Mouse (Mus musculus): Measurements from ENCODE around the gene Bbs9. TPM values are rescaled to one million over a fixed set of nuclear protein-coding genes. Genes with fewer than 3 reads are reported as not detected.

The Bbs9 gene
- polyA plus RNA-seq, 1 experiment from 2014 or later = 15.5 TPM

DNA sequence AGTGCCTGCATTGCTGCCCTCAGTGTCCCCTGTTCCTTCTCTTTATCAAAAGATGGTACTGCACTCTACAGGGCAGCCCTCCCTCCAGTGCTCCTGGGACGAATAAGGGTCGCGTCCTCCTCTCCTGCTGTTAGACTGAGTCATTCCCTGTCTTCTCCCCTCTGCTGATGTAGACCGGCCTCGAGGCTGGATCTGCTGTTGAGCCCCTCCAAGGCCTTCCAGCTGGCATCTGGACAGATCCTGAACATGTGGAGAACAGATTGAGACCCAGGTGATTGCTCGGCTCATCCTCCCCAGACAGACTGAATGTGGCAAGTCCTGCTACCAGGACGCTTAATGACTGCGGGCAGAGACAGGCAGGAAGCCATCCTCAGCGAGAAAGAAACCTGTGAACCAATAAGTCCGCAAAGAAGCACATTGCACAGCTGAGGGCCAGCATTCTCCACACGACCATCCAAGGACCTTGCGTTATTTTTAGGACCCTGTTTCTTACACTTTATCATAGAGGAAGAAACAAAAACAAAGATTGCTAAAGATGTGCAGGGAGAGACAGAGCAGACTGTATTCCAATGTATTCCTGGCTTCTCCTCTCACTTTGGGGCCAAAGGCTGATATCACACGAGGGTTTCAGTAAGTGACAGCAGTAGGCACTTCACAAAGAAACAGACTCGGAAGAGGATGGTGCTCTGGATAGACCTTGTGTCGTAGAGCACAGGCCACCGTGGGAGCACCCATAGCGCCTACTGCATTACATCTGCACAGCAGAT, 275.4 kb downstream of the Bbs9 start:
- peaks cover 9% of the 10 kb centered on the region; the same call in 1 of the 2 replicates for H3K4me1 ChIP-seq (ENCODE audit: control insufficient read depth, insufficient read depth, low read length)
- no peak for ATAC-seq (ENCODE audit: insufficient number of reproducible peaks, low FRiP score, low TSS enrichment, low read depth)
- H3K36me3 ChIP-seq (ENCODE audit: control insufficient read depth, insufficient read depth, low read length) = no peaks in the 10 kb centered on the region; the same call in 1 of the 2 replicates
- DNase-seq (ENCODE audit: low spot score) = no peak
- no peak overlapping the region for H3K27ac ChIP-seq (replicated peaks; ENCODE audit: low read depth, low read length)
- H3K4me2 ChIP-seq (ENCODE audit: low read depth, severe bottlenecking) = no peak overlapping the region
- H3K9ac ChIP-seq (ENCODE audit: low read length) = no peak overlapping the region
- no peaks in the 10 kb centered on the region for H3K27me3 ChIP-seq (ENCODE audit: control insufficient read depth, insufficient read depth, low read length)
- H3K9me3 ChIP-seq (ENCODE audit: control insufficient read depth, low read length) = no peaks in the 10 kb centered on the region
- WGBS = 75% methylated on average over 17 of the region's 17 CpGs
- no peak overlapping the region for H3K4me3 ChIP-seq (ENCODE audit: low read depth, low read length)

DNA sequence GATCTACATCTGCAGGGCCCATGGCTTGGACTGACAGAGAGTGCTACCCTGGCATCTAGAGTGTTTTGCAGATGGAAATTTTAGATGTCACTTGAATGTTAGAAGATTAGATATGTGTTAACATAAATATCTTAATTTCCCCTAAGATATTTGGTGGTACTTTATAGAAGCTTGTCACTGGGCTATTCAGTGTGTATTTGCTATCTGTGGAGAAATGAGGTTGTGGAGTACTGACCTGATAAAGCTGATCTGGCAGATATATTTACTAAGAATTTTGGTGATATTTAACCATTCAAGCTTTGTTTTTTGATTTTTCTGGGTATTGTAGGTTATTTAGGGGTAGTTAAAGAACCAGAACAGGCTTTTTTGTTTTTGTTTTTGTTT, 276.0 kb downstream of the Bbs9 start:
- no peaks in the 10 kb centered on the region; the same call in 1 of the 2 replicates for H3K36me3 ChIP-seq (ENCODE audit: control insufficient read depth, insufficient read depth, low read length)
- H3K4me3 ChIP-seq (ENCODE audit: low read depth, low read length) = no peak overlapping the region
- no peak for DNase-seq (ENCODE audit: low spot score)
- ATAC-seq (ENCODE audit: insufficient number of reproducible peaks, low FRiP score, low TSS enrichment, low read depth) = no peak
- H3K4me2 ChIP-seq (ENCODE audit: low read depth, severe bottlenecking) = no peak overlapping the region
- H3K27ac ChIP-seq (replicated peaks; ENCODE audit: low read depth, low read length) = no peak overlapping the region
- no peaks in the 10 kb centered on the region for H3K9me3 ChIP-seq (ENCODE audit: control insufficient read depth, low read length)
- H3K27me3 ChIP-seq (ENCODE audit: control insufficient read depth, insufficient read depth, low read length) = no peaks in the 10 kb centered on the region
- peaks cover 9% of the 10 kb centered on the region; the same call in 1 of the 2 replicates for H3K4me1 ChIP-seq (ENCODE audit: control insufficient read depth, insufficient read depth, low read length)
- H3K9ac ChIP-seq (ENCODE audit: low read length) = no peak overlapping the region

DNA sequence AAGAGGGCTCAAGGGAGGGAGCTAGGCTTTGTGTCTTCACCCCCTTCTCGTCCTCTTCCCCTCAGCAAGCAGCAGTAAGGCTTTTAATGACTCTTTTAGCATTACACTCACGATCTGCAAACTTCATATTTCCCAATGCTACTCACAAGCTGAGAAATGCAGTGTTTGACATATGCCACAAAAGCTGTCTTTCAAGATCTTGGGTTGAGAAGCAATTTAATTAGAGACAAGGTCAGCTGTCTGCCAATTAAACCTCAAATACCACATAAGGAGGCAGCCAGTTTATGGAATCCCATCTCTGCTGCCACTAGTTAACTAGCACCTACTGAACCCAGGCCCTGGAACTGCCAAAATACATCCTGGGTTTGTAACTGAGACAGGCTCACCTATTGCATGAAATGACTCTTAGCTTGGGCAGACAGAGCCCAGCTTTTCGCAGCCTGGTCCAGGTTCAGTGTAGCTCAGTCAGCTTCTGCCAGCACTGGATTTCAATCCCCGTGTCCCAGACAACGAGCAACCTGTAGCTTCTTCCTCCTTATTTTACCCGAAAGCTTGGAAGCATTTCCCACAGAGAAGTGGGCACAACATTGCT, 278.7 kb downstream of the Bbs9 start:
- DNase-seq (ENCODE audit: low spot score) (no peak), ATAC-seq (ENCODE audit: insufficient number of reproducible peaks, low FRiP score, low TSS enrichment, low read depth) (no peak)
- H3K4me2 ChIP-seq (ENCODE audit: low read depth, severe bottlenecking) = no peak overlapping the region
- peaks cover 6% of the 10 kb centered on the region; the same call in 1 of the 2 replicates for H3K4me1 ChIP-seq (ENCODE audit: control insufficient read depth, insufficient read depth, low read length)
- H3K36me3 ChIP-seq (ENCODE audit: control insufficient read depth, insufficient read depth, low read length) = no peaks in the 10 kb centered on the region; the same call in 1 of the 2 replicates
- no peaks in the 10 kb centered on the region for H3K9me3 ChIP-seq (ENCODE audit: control insufficient read depth, low read length)
- H3K9ac ChIP-seq (ENCODE audit: low read length) = no peak overlapping the region
- no peaks in the 10 kb centered on the region for H3K27me3 ChIP-seq (ENCODE audit: control insufficient read depth, insufficient read depth, low read length)
- H3K27ac ChIP-seq (replicated peaks; ENCODE audit: low read depth, low read length) = no peak overlapping the region
- no peak overlapping the region for H3K4me3 ChIP-seq (ENCODE audit: low read depth, low read length)
- WGBS = 61% methylated on average over 6 of the region's 6 CpGs

DNA sequence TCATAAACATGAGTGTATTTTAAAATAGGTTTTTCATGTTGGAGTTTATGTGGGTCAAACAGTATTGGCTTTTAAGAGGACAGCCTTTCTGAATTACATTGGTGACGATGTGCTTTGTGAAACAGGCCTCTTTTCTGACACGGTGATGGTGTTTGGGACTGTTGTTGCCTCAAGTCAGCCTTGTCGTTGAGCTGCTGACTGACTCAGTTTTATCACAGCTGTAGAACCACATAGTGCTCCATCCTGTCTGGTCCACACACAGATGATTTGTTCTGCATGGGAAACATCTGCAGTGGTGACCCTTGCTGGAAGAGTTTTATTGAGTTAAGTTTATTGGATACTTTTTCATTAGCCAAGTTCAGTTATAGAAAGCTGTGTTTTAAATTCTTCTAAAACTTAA, 283.0 kb downstream of the Bbs9 start:
- H3K4me1 ChIP-seq (ENCODE audit: control insufficient read depth, insufficient read depth, low read length) = peaks cover 6% of the 10 kb centered on the region; the same call in 1 of the 2 replicates
- 40% methylated on average over 3 of the region's 3 CpGs for WGBS
- H3K4me3 ChIP-seq (ENCODE audit: low read depth, low read length) = no peak overlapping the region
- no peaks in the 10 kb centered on the region for H3K27me3 ChIP-seq (ENCODE audit: control insufficient read depth, insufficient read depth, low read length)
- H3K9me3 ChIP-seq (ENCODE audit: control insufficient read depth, low read length) = no peaks in the 10 kb centered on the region
- H3K27ac ChIP-seq (replicated peaks; ENCODE audit: low read depth, low read length) = no peak overlapping the region
- H3K36me3 ChIP-seq (ENCODE audit: control insufficient read depth, insufficient read depth, low read length) = no peaks in the 10 kb centered on the region
- DNase-seq (ENCODE audit: low spot score) (no peak), ATAC-seq (ENCODE audit: insufficient number of reproducible peaks, low FRiP score, low TSS enrichment, low read depth) (no peak)
- H3K9ac ChIP-seq (ENCODE audit: low read length) = no peak overlapping the region
- H3K4me2 ChIP-seq (ENCODE audit: low read depth, severe bottlenecking) = no peak overlapping the region

DNA sequence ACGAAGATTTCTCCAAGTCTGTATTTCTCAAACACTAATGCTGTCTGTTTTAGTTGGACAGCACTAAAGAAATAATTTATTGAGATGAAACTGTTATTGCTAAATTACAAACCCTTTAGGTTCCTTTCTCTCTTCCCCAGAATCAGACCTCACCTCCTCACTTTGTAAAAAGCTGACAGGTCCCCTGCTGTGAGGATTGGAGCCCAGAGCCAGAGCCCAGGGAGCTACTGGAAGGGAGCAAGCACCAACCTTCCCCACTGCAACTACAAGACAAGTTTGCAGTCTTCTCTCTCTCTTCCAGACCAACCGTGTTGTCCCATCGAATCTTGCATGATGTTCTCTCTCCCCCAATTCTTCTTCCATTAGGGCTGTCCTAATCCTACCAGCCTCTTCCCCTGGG, 283.7 kb downstream of the Bbs9 start:
- H3K4me1 ChIP-seq (ENCODE audit: control insufficient read depth, insufficient read depth, low read length) = peaks cover 4% of the 10 kb centered on the region; the same call in 1 of the 2 replicates
- no peak for DNase-seq (ENCODE audit: low spot score)
- WGBS = 62% methylated on average over 3 of the region's 3 CpGs
- H3K9ac ChIP-seq (ENCODE audit: low read length) = no peak overlapping the region
- H3K4me3 ChIP-seq (ENCODE audit: low read depth, low read length) = no peak overlapping the region
- no peak overlapping the region for H3K4me2 ChIP-seq (ENCODE audit: low read depth, severe bottlenecking)
- H3K36me3 ChIP-seq (ENCODE audit: control insufficient read depth, insufficient read depth, low read length) = no peaks in the 10 kb centered on the region
- no peaks in the 10 kb centered on the region for H3K9me3 ChIP-seq (ENCODE audit: control insufficient read depth, low read length)
- H3K27me3 ChIP-seq (ENCODE audit: control insufficient read depth, insufficient read depth, low read length) = no peaks in the 10 kb centered on the region
- no peak overlapping the region for H3K27ac ChIP-seq (replicated peaks; ENCODE audit: low read depth, low read length)
- ATAC-seq (ENCODE audit: insufficient number of reproducible peaks, low FRiP score, low TSS enrichment, low read depth) = no peak

DNA sequence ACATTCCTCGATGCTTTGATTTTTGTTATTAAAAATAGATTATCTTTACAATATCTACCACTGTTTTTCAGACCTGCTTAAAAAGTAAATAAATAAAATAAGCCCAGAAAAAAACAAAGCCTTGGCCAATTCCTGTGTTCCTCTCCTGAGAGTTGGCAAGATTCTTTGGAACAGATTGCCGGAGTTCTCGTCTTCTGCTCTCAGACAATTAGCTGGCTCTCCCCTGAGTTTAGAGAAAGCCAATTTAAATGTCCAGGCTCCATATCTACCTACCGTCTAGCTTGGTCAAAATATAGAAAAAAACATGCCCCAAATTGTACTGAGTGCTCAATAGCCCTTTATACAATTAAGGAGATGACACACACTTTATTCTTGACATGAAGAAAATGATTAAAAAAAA, 284.9 kb downstream of the Bbs9 start:
- Histone ChIP-seq H3K9ac (ENCODE audit: low read length) (no peak overlapping the region), H3K4me2 (ENCODE audit: low read depth, severe bottlenecking) (no peak overlapping the region), H3K27ac (replicated peaks; ENCODE audit: low read depth, low read length) (no peak overlapping the region), H3K4me3 (ENCODE audit: low read depth, low read length) (no peak overlapping the region), H3K4me1 (ENCODE audit: control insufficient read depth, insufficient read depth, low read length) (0 out of 2 replicates have a peak, but pooled peaks cover under 1% of the 10 kb centered on the region), H3K9me3 (ENCODE audit: control insufficient read depth, low read length) (no peaks in the 10 kb centered on the region), H3K27me3 (ENCODE audit: control insufficient read depth, insufficient read depth, low read length) (no peaks in the 10 kb centered on the region), H3K36me3 (ENCODE audit: control insufficient read depth, insufficient read depth, low read length) (no peaks in the 10 kb centered on the region)
- DNase-seq (ENCODE audit: low spot score) (no peak), ATAC-seq (ENCODE audit: insufficient number of reproducible peaks, low FRiP score, low TSS enrichment, low read depth) (no peak)
- 88% methylated on average over 4 of the region's 4 CpGs for WGBS

DNA sequence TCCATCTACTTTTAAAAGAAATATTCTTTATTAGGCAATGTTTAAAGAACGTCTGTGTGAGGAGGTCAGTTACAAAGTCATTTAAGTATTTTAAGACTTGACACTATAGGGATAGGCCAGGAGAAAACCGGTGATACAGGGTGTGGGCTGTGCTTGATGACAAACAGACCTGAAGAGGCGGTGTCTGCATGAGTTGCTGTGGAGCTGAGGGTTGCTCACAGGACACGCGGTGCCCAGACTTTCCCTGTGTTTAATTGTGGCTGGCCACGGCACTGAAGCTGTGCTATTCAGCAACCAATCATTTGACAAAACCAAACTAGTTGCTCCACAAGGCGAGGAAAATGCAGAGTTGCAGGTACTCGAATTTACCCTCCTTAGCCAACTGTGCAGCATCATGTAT, 286.0 kb downstream of the Bbs9 start:
- no peaks in the 10 kb centered on the region for H3K36me3 ChIP-seq (ENCODE audit: control insufficient read depth, insufficient read depth, low read length)
- no peak overlapping the region for H3K27ac ChIP-seq (replicated peaks; ENCODE audit: low read depth, low read length)
- DNase-seq (ENCODE audit: low spot score) = no peak
- no peaks in the 10 kb centered on the region for H3K4me1 ChIP-seq (ENCODE audit: control insufficient read depth, insufficient read depth, low read length)
- no peak overlapping the region for H3K4me2 ChIP-seq (ENCODE audit: low read depth, severe bottlenecking)
- no peaks in the 10 kb centered on the region for H3K9me3 ChIP-seq (ENCODE audit: control insufficient read depth, low read length)
- no peak for ATAC-seq (ENCODE audit: insufficient number of reproducible peaks, low FRiP score, low TSS enrichment, low read depth)
- no peak overlapping the region for H3K4me3 ChIP-seq (ENCODE audit: low read depth, low read length)
- H3K27me3 ChIP-seq (ENCODE audit: control insufficient read depth, insufficient read depth, low read length) = no peaks in the 10 kb centered on the region
- 71% methylated on average over 8 of the region's 8 CpGs for WGBS
- no peak overlapping the region for H3K9ac ChIP-seq (ENCODE audit: low read length)

DNA sequence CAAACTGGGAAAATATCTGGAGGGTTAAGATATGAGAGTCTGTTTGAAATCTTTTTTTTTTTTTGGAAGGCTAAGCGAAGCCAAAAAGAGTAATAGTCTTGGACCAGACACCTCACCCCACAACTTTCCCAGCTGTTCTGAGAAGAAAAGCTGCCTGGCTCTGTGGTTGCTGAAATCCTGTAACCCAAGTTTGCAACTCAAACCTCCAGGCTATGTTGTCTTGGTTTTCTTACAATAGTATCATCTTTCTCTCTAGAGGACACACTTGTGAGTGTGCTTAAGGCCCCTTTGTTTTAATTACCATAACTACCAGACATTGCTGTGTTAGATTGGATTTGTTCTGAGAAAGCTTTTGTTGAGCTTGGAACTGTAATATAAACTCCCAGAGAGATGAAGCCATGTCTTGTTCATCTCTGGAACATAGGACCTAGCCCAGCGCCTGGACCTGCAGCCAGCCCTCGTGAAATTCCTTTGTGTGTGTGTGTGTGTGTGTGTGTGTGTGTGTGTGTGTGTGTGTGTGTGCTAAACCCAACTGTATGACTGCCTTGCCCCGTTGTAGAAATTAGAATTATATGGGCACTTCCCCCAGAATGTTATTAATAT, 290.2 kb downstream of the Bbs9 start:
- DNase-seq (ENCODE audit: low spot score) (no peak), ATAC-seq (ENCODE audit: insufficient number of reproducible peaks, low FRiP score, low TSS enrichment, low read depth) (no peak)
- Histone ChIP-seq H3K9me3 (ENCODE audit: control insufficient read depth, low read length) (no peaks in the 10 kb centered on the region), H3K4me2 (ENCODE audit: low read depth, severe bottlenecking) (no peak overlapping the region), H3K27me3 (ENCODE audit: control insufficient read depth, insufficient read depth, low read length) (no peaks in the 10 kb centered on the region), H3K36me3 (ENCODE audit: control insufficient read depth, insufficient read depth, low read length) (no peaks in the 10 kb centered on the region), H3K4me3 (ENCODE audit: low read depth, low read length) (no peak overlapping the region), H3K4me1 (ENCODE audit: control insufficient read depth, insufficient read depth, low read length) (no peaks in the 10 kb centered on the region), H3K27ac (replicated peaks; ENCODE audit: low read depth, low read length) (no peak overlapping the region), H3K9ac (ENCODE audit: low read length) (no peak overlapping the region)
- WGBS = 71% methylated on average over 4 of the region's 4 CpGs

Data from limb, embryonic 11.5 days (tissue).